In genomic region chr1:43934416-43934810, GRCm38 (mm10) we compare ENCODE assay signal across 8 mouse cellular contexts. TPM values are rescaled to one million over a fixed set of nuclear protein-coding genes. Genes with fewer than 3 reads are reported as not detected.
DNase-seq lines count a peak whose midpoint lies in the region; ATAC-seq and TF ChIP-seq lines count a peak whose summit lies in the region.

No protein-coding gene starts in this region.

- no peak for DNase-seq in left cerebral cortex, adult 2 months (ENCODE audit: extremely low spot score in 1 of 2, low spot score in 2 of 2)
- no peak for DNase-seq in left cerebral cortex, postnatal 36 days (ENCODE audit: low spot score in 2 of 2)
- DNase-seq in c-Kit-negative CD71-positive TER-119-positive erythroid progenitor cells, embryonic 14.5 days (ENCODE audit: low read depth, low spot score), result peak; percentile 19
- DNase-seq in hindbrain, postnatal 0 days (ENCODE audit: low spot score), result no peak
- no peak for DNase-seq in spleen, postnatal 36 days (ENCODE audit: low spot score in 2 of 2)
- no peak for DNase-seq in spleen, postnatal 14 days (ENCODE audit: low spot score in 2 of 2)
- DNase-seq in kidney, postnatal 25 days, result no peak

- H3K79me2 ChIP-seq in myocyte (ENCODE audit: control insufficient read depth, insufficient read depth), result peaks cover 56% of the 10 kb centered on the region

- peaks cover 8% of the 10 kb centered on the region; the same call in 1 of the 2 replicates for H3K4me1 ChIP-seq in hindbrain, postnatal 0 days (ENCODE audit: insufficient read depth, low read length)

- peak overlapping the region; percentile 55 for H3ac ChIP-seq in myocyte (ENCODE audit: control insufficient read depth, insufficient read length)

- no peak for TF ChIP-seq POLR2A in myocyte (IDR thresholded peaks at IDR 0.05; ENCODE audit: insufficient read length, low read depth)

- H3K9me3 ChIP-seq in hindbrain, postnatal 0 days (ENCODE audit: low read length), result no peaks in the 10 kb centered on the region

- no peaks in the 10 kb centered on the region for H3K27me3 ChIP-seq in hindbrain, postnatal 0 days (ENCODE audit: insufficient read depth, low read length)
- no peaks in the 10 kb centered on the region for H3K27me3 ChIP-seq in myocyte (ENCODE audit: control insufficient read depth, insufficient read depth, insufficient read length)

- 2% methylated on average over 17 of the region's 17 CpGs for WGBS in hindbrain, postnatal 0 days

- intact Hi-C loops in left cerebral cortex, adult 2 months (cut with DNase I), result loop anchor here (5.0 kb wide), 1 partner anchor 183 kb away; the partner anchor contains the start of genes Bivm and Kdelc1
- intact Hi-C loops in left cerebral cortex, postnatal 36 days (cut with DNase I), result loop anchor here (10.0 kb wide), 2 partner anchors 110 to 180 kb away; partner anchors contain the start of genes Bivm, Kdelc1 and Uxs1

- H3K4me2 ChIP-seq in hindbrain, postnatal 0 days (ENCODE audit: low read depth, low read length), result peak overlapping the region; percentile 73
- H3K4me2 ChIP-seq in myocyte (ENCODE audit: low read depth), result peak overlapping the region; percentile 82

- H3K4me3 ChIP-seq in left cerebral cortex, adult 2 months, result peak overlapping the region; percentile 95
- peak overlapping the region; percentile 100 for H3K4me3 ChIP-seq in hindbrain, postnatal 0 days (ENCODE audit: low read length)
- peak overlapping the region; percentile 87 for H3K4me3 ChIP-seq in myocyte

- no peak for ATAC-seq in hindbrain, postnatal 0 days

- H3K27ac ChIP-seq in left cerebral cortex, adult 2 months, result peak overlapping the region; percentile 92
- H3K27ac ChIP-seq in hindbrain, postnatal 0 days, result peak overlapping the region; percentile 92

- H3K9ac ChIP-seq in hindbrain, postnatal 0 days (replicated peaks; ENCODE audit: low read length), result peak overlapping the region; percentile 98

- no peak for TF ChIP-seq CTCF in left cerebral cortex, adult 2 months (IDR thresholded peaks at IDR 0.05)
- no peak for TF ChIP-seq CTCF in hindbrain, postnatal 0 days (IDR thresholded peaks at IDR 0.05; ENCODE audit: low read depth)

- H3K36me3 ChIP-seq in hindbrain, postnatal 0 days (ENCODE audit: insufficient read depth, low read length), result no peaks in the 10 kb centered on the region
- no peaks in the 10 kb centered on the region for H3K36me3 ChIP-seq in myocyte (ENCODE audit: control insufficient read depth, insufficient read depth)

TF ChIP-seq in myocyte, 11 proteins besides CTCF, POLR2A, EP300 and RAD21:
- TF ChIP-seq CEBPB (IDR thresholded peaks at IDR 0.05; ENCODE audit: insufficient read depth, poor library complexity, severe bottlenecking) (no peak), MYOD1 (IDR thresholded peaks at IDR 0.05; ENCODE audit: control insufficient read depth in 1 of 3, insufficient read length in 2 of 3, low read depth in 2 of 3) (no peak), TCF12 (IDR thresholded peaks at IDR 0.05; ENCODE audit: insufficient read depth, poor library complexity, severe bottlenecking) (no peak), POLR2AphosphoS2 (IDR thresholded peaks at IDR 0.05; ENCODE audit: insufficient read length, low read depth) (no peak), E2F4 (IDR thresholded peaks at IDR 0.05; ENCODE audit: insufficient read depth) (no peak), TCF3 (IDR thresholded peaks at IDR 0.05; ENCODE audit: insufficient read length, low read depth) (no peak), MAX (IDR thresholded peaks at IDR 0.05; ENCODE audit: low read depth) (no peak), MYOG (IDR thresholded peaks at IDR 0.05; ENCODE audit: control insufficient read depth in 1 of 3, insufficient read depth in 1 of 3, insufficient read length in 2 of 3, low read depth in 2 of 3) (no peak), SRF (IDR thresholded peaks at IDR 0.05; ENCODE audit: control insufficient read depth, insufficient read length, low read depth) (no peak), USF1 (IDR thresholded peaks at IDR 0.05; ENCODE audit: low read depth) (no peak), REST (IDR thresholded peaks at IDR 0.05; ENCODE audit: insufficient read depth, insufficient read length) (no peak)

RNA-seq across cellular contexts. Expression of gene Tpp2, which starts 1.0 kb away (rescaled TPM):
- 10 to 100 TPM; 47.4 to 50.5 TPM for total RNA-seq in left cerebral cortex, adult 2 months (2021)
- 10 to 100 TPM; 47.9 to 50.4 TPM for total RNA-seq in left cerebral cortex, postnatal 36 days (2021)
- total RNA-seq in hindbrain, postnatal 0 days (2014; rRNA removed), result 26.4 and 28.5 TPM in 2 replicates
- polyA plus RNA-seq in hindbrain, postnatal 0 days (2015; fragmentation: Nextera tagmentation; extraction: Ambion mirVana), result 46.2 and 49.8 TPM in 2 replicates
- 17.2 TPM for polyA plus RNA-seq in myocyte (2012; fragmentation: generic; extraction: Trizol)
